In genomic region chr1:79823951-79824633, GRCm38 (mm10) we compare ENCODE assay signal across 9 mouse cellular contexts. TPM values are rescaled to one million over a fixed set of nuclear protein-coding genes. Genes with fewer than 3 reads are reported as not detected.
DNase-seq lines count a peak whose midpoint lies in the region; ATAC-seq and TF ChIP-seq lines count a peak whose summit lies in the region.
"Had no signal": no experiment of that assay in that cellular context is flagged by ENCODE, and none has a peak within 500 bp of the region (broad histone marks: within the 10 kb centered on the region; RNA-seq: fewer than 3 reads in every experiment).

No protein-coding gene starts in this region.

- H3K27me3 ChIP-seq in lung, embryonic 15.5 days: no peaks in the 10 kb centered on the region
- no peaks in the 10 kb centered on the region for H3K27me3 ChIP-seq in hindbrain, postnatal 0 days (ENCODE audit: insufficient read depth, low read length)
- no peaks in the 10 kb centered on the region for H3K27me3 ChIP-seq in small intestine, adult 2 months (ENCODE audit: control insufficient read depth, insufficient read depth, low read length)

- peak; percentile 39; the same call in 1 of the 2 replicates for ATAC-seq in lung, embryonic 15.5 days (ENCODE audit: borderline replicate concordance, extremely low read depth, low FRiP score, low TSS enrichment)
- ATAC-seq in hindbrain, postnatal 0 days: no peak

- peak overlapping the region; percentile 12; the same call in 1 of the 2 replicates for H3K4me3 ChIP-seq in lung, embryonic 15.5 days
- H3K4me3 ChIP-seq in hindbrain, postnatal 0 days (ENCODE audit: low read length): no peak overlapping the region
- H3K4me3 ChIP-seq in small intestine, adult 2 months (ENCODE audit: low read depth, low read length): no peak overlapping the region; the same call in 1 of the 2 replicates

- intact Hi-C loops in gastrocnemius, postnatal 36 days (cut with DNase I): no loop called here

- peak; percentile 17 for DNase-seq in gastrocnemius, adult 18-20 months (ENCODE audit: low spot score)
- DNase-seq in gastrocnemius, postnatal 36 days: no peak
- no peak for DNase-seq in lung, postnatal 25 days (ENCODE audit: low spot score)
- peak; percentile 11 for DNase-seq in hindbrain, postnatal 0 days (ENCODE audit: low spot score)
- no peak for DNase-seq in thymus, postnatal 36 days
- no peak for DNase-seq in layer of hippocampus, adult 18-20 months (ENCODE audit: low spot score in 2 of 2)
- DNase-seq: gastrocnemius, postnatal 25 days had no signal

- no peak overlapping the region for H3K9ac ChIP-seq in lung, embryonic 15.5 days
- H3K9ac ChIP-seq in hindbrain, postnatal 0 days (replicated peaks; ENCODE audit: low read length): no peak overlapping the region

- peak overlapping the region; percentile 36 for H3K4me2 ChIP-seq in lung, embryonic 15.5 days
- 0 out of 2 replicates have a peak overlapping the region, but pooled peaks have one; percentile 10 for H3K4me2 ChIP-seq in hindbrain, postnatal 0 days (ENCODE audit: low read depth, low read length)

- WGBS in lung, embryonic 15.5 days: 37% methylated on average over 14 of the region's 14 CpGs
- 63% methylated on average over 14 of the region's 14 CpGs for WGBS in hindbrain, postnatal 0 days
- 44% methylated on average over 14 of the region's 14 CpGs for WGBS in small intestine, adult 2 months

- peaks cover 28% of the 10 kb centered on the region for H3K4me1 ChIP-seq in lung, embryonic 15.5 days
- H3K4me1 ChIP-seq in hindbrain, postnatal 0 days (ENCODE audit: insufficient read depth, low read length): peaks cover 9% of the 10 kb centered on the region
- no peaks in the 10 kb centered on the region for H3K4me1 ChIP-seq in small intestine, adult 2 months (ENCODE audit: control insufficient read depth, insufficient read depth, insufficient read length, low read length)

- H3K9me3 ChIP-seq in lung, embryonic 15.5 days: no peaks in the 10 kb centered on the region
- H3K9me3 ChIP-seq in hindbrain, postnatal 0 days (ENCODE audit: low read length): no peaks in the 10 kb centered on the region

- H3K27ac ChIP-seq in lung, embryonic 15.5 days: peak overlapping the region; percentile 46
- H3K27ac ChIP-seq in hindbrain, postnatal 0 days: peak overlapping the region; percentile 69
- H3K27ac ChIP-seq in small intestine, adult 2 months (ENCODE audit: insufficient read depth, low read depth, low read length): peak overlapping the region; percentile 57; the same call in 1 of the 2 replicates

- no peak for TF ChIP-seq CTCF in hindbrain, postnatal 0 days (IDR thresholded peaks at IDR 0.05; ENCODE audit: low read depth)
- TF ChIP-seq CTCF in small intestine, adult 2 months (IDR thresholded peaks at IDR 0.05; ENCODE audit: extremely low read depth, insufficient read length, insufficient replicate concordance, low read depth, low read length): no peak

- TF ChIP-seq POLR2A in small intestine, adult 2 months (IDR thresholded peaks at IDR 0.05; ENCODE audit: low read depth, low read length): no peak

- H3K36me3 ChIP-seq in lung, embryonic 15.5 days: 0 out of 2 replicates have a peak, but pooled peaks cover 7% of the 10 kb centered on the region
- H3K36me3 ChIP-seq in hindbrain, postnatal 0 days (ENCODE audit: insufficient read depth, low read length): no peaks in the 10 kb centered on the region
- H3K36me3 ChIP-seq in small intestine, adult 2 months (ENCODE audit: control insufficient read depth, insufficient read depth, low read length): no peaks in the 10 kb centered on the region

RNA-seq across cellular contexts. Expression of gene Serpine2, which starts 36.9 kb away (rescaled TPM):
- total RNA-seq in gastrocnemius, adult 18-20 months (2021): 10 to 100 TPM; 78.7 to 89.6 TPM
- 10 to 100 TPM; 72.4 to 78.0 TPM for total RNA-seq in gastrocnemius, postnatal 36 days (2021)
- 357 TPM in 2 replicates for polyA plus RNA-seq in lung, embryonic 15.5 days (2015; fragmentation: Nextera tagmentation; extraction: Ambion mirVana)
- 234 and 251 TPM in 2 replicates for total RNA-seq in hindbrain, postnatal 0 days (2014; rRNA removed)
- 505 and 540 TPM in 2 replicates for polyA plus RNA-seq in hindbrain, postnatal 0 days (2015; fragmentation: Nextera tagmentation; extraction: Ambion mirVana)
- polyA plus RNA-seq in small intestine, adult 2 months (2012; rRNA removed): 2.2 and 4.4 TPM in 2 replicates
- 100 to 1,000 TPM; 130 to 138 TPM for total RNA-seq in layer of hippocampus, adult 18-20 months (2021)

RNA-seq across cellular contexts. Expression of gene Wdfy1, which starts 48.1 kb away (rescaled TPM):
- total RNA-seq in gastrocnemius, adult 18-20 months (2021): 10 to 100 TPM in 1 of 2 experiments, 1 to 10 TPM in 1; 9.5 to 12.1 TPM
- 10 to 100 TPM; 11.4 to 11.5 TPM for total RNA-seq in gastrocnemius, postnatal 36 days (2021)
- 43.0 and 45.1 TPM in 2 replicates for polyA plus RNA-seq in lung, embryonic 15.5 days (2015; fragmentation: Nextera tagmentation; extraction: Ambion mirVana)
- 68.0 and 77.7 TPM in 2 replicates for total RNA-seq in hindbrain, postnatal 0 days (2014; rRNA removed)
- 73.6 and 75.3 TPM in 2 replicates for polyA plus RNA-seq in hindbrain, postnatal 0 days (2015; fragmentation: Nextera tagmentation; extraction: Ambion mirVana)
- 31.5 and 68.7 TPM in 2 replicates for polyA plus RNA-seq in small intestine, adult 2 months (2012; rRNA removed)
- 10 to 100 TPM; 35.9 to 39.6 TPM for total RNA-seq in layer of hippocampus, adult 18-20 months (2021)

RNA-seq across cellular contexts. Expression of gene Mrpl44, which starts 48.3 kb away (rescaled TPM):
- total RNA-seq in gastrocnemius, adult 18-20 months (2021): 10 to 100 TPM; 31.4 to 31.5 TPM
- 10 to 100 TPM; 30.3 to 32.3 TPM for total RNA-seq in gastrocnemius, postnatal 36 days (2021)
- 58.5 and 59.2 TPM in 2 replicates for polyA plus RNA-seq in lung, embryonic 15.5 days (2015; fragmentation: Nextera tagmentation; extraction: Ambion mirVana)
- total RNA-seq in hindbrain, postnatal 0 days (2014; rRNA removed): 27.0 and 29.5 TPM in 2 replicates
- 35.3 and 37.2 TPM in 2 replicates for polyA plus RNA-seq in hindbrain, postnatal 0 days (2015; fragmentation: Nextera tagmentation; extraction: Ambion mirVana)
- polyA plus RNA-seq in small intestine, adult 2 months (2012; rRNA removed): 4.5 and 4.9 TPM in 2 replicates
- 10 to 100 TPM; 30.4 to 30.5 TPM for total RNA-seq in layer of hippocampus, adult 18-20 months (2021)

Comparison
In these comparisons a context has a peak if more than half of its experiments do, and no peak if none do; other contexts are left out.
1. DNase-seq: peak in gastrocnemius, adult 18-20 months (single experiment) and hindbrain, postnatal 0 days (single experiment); none in gastrocnemius, postnatal 36 days (0 of 2), lung, postnatal 25 days (single experiment), thymus, postnatal 36 days (0 of 2) and layer of hippocampus, adult 18-20 months (0 of 2).
2. Peak in every context shown above with its lines, with median percentiles within 50 percentile points of each other: H3K27ac ChIP-seq.